Mouse (Mus musculus) embryo, embryonic 11.5 days (tissue): ENCODE measurements around the gene Lck.
A peak's percentile ranks its signal among the peaks of the same experiment; 100 is the strongest.
"Not testable (repeated sequence)": the region's sequence is repeated elsewhere in the genome, so short reads cannot be mapped to it uniquely, and the experiment has no call there.

Source experiments
- DNase-seq: peaks from one replicate; pipeline ENCODE4 v3.0.0-alpha.2; 2012; ENCODE audit warnings: low read depth, low spot score

Gene Lck

GRCm38 (mm10) chr4:129555421-129555861 is 18.0 kb downstream of the Lck start:
- DNase-seq, result no peak

GRCm38 (mm10) chr4:129554512-129554911 is 18.9 kb downstream of the Lck start:
- not testable (repeated sequence) for DNase-seq

GRCm38 (mm10) chr4:129550295-129550694 is 23.1 kb downstream of the Lck start:
- DNase-seq, result no peak

- no peak for DNase-seq
These were observed 24.1 kb downstream of the Lck start for GRCm38 (mm10) chr4:129549306-129549705.

- not testable (repeated sequence) for DNase-seq
These were observed 25.8 kb downstream of the Lck start for GRCm38 (mm10) chr4:129547631-129548030.

GRCm38 (mm10) chr4:129544106-129544505 is 29.3 kb downstream of the Lck start:
- no peak for DNase-seq

DNA sequence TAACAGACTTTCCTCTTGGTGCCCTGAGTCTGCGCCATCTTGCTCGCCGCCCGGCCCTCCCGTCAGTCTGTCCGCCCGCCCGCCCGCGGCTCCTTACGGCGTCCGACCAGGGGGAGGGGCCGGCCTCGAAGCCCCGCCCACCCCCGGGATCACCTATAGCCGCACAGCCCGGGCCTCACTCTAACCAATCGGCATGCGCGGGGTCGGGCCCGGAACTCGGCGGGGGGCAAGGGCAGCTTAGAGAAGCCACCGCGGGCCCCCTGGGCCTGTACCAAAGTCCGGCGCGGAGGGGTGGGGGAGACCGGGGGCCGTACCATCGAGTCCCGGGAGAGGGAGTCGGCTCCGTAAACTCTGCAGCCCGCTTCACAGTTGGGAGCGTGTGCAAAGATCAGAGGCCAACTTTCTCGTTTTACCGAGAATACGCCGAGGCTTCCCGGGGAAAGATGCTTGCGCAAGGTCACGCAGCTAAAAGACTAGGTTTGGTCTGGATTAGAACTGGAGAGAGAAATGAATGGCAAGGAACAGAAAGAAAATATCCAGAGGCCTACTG is 30.8 kb downstream of the Lck start, which contains the start of gene Hdac1:
Hdac1 (minus strand) TSS at position 122 of the 550 bp plus-strand sequence.
- DNase-seq, result peak; percentile 96

GRCm38 (mm10) chr4:129541868-129542591 is 31.4 kb downstream of the Lck start:
- DNase-seq, result no peak

- no peak for DNase-seq
These were observed 33.4 kb downstream of the Lck start for GRCm38 (mm10) chr4:129540012-129540411.

- not testable (repeated sequence) for DNase-seq
These were observed 44.5 kb downstream of the Lck start for GRCm38 (mm10) chr4:129528901-129529300.

DNA sequence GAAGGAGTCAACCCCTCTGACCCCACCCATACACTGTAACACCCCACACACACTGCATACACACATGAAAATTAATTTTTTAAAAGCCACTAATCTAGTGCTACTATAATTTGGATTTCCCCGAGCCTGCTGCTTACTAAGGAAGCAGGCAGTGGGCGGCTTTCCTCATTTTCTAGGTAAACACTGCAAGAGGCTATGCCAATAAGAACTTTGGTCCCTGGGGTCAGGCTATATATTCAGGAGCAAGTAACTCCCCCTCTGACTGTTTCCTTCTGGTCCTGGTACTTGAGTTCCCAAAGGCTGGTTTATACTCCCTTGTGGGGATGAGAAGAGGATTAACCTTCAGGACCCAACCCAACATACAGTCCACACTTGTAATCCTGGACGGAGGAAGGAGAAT is 47.6 kb downstream of the Lck start:
- no peak for DNase-seq

GRCm38 (mm10) chr4:129525338-129525737 is 48.1 kb downstream of the Lck start:
- no peak for DNase-seq

DNA sequence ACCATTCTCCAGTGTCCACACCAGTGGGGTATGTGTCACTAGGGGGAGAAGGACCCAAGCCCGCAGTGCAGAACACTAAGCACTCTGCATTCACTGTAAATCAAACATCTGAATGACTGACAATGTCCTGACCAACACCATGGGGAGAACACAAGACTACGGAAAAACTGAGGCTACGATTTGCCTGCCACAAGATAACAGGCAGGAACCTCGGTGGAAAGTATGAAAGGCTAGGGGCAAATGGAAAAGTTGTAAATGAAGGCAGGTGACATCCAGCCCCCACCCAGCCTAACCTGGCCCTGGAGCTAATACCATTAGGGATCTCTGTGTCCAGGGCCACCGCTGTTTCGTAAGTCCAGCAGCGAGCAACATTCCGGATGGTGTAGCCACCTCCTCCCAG is 54.9 kb downstream of the Lck start:
- no peak for DNase-seq

- no peak for DNase-seq
These were observed 56.5 kb downstream of the Lck start for GRCm38 (mm10) chr4:129516925-129517324.

DNA sequence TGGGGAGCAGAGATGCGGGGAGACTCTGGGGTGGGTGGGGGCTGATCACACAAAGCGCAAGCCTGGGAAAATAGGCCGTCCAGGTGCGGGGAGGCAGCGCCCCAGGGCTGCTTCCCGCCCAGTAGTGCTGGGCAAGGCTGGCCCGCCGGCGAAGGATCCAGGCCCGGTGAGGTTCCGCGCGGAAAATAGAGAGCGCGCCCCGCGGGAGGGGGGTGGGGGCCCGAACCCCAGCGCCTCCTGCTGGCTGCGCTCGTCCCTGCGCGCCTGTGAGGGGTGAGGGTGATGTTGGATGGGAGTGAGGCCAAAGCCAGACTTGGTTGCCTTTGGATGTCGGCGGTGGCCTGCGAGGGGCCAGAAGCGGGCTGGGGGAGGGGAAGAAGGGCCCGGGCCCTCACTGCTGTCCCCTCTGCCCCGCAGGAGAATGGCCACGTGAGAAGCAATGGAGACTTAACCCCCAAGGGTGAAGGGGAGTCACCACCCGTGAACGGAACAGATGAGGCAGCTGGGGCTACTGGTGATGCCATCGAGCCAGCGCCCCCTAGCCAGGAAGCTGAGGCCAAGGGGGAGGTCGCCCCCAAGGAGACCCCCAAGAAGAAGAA is 59.0 kb downstream of the Lck start:
- peak; percentile 50 for DNase-seq

GRCm38 (mm10) chr4:129513891-129514290 is 59.5 kb downstream of the Lck start:
- DNase-seq, result no peak

DNA sequence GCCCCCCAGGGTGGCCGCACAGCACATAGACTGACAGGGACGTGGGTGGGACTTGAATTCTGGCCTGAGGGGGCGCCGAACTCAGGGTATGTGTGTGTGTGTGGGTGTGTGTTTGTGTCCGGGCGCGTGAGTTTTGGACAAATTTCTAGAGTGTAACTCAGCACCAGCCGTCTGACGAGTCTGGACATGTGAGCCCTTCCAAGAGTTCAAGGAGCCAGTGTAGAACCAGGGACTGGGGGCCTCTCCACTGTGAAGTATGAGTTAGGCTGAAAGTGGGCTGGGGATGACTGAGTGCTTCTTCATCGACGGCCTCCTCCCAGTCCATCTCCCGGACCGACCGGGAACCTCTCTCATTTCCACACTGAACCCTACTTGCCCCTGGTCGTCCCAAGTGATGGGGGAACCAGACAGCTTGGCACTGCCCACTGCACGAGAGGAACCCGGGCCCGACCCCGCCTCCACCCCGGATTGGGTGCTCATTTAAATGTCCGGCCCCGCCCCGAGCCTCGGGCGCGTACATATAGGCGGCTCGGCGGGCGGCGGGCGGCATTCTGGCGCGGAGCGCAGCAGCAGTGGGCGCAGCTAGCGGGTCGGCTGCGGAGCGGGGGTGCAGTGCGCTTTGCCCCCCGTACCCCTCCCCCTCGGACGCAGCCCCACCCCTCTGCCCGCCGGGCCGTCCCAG is 60.2 kb downstream of the Lck start, which contains the start of gene Marcksl1:
Marcksl1 (plus strand) TSS at position 496 of the 682 bp plus-strand sequence.
- DNase-seq, result peak; percentile 80

GRCm38 (mm10) chr4:129511413-129512096 is 61.9 kb downstream of the Lck start:
- no peak for DNase-seq

- DNase-seq, result no peak
These were observed 62.6 kb downstream of the Lck start for GRCm38 (mm10) chr4:129510723-129511412.

- no peak for DNase-seq
These were observed 63.8 kb downstream of the Lck start for GRCm38 (mm10) chr4:129509650-129510049.
